ENCODE assay signal across 26 mouse cellular contexts in genomic region chr5:106680636-106681458, GRCm38 (mm10). TPM values are rescaled to one million over a fixed set of nuclear protein-coding genes. Genes with fewer than 3 reads are reported as not detected.
DNase-seq lines count a peak whose midpoint lies in the region; ATAC-seq and TF ChIP-seq lines count a peak whose summit lies in the region.
"Had no signal": no experiment of that assay in that cellular context is flagged by ENCODE, and none has a peak within 500 bp of the region (broad histone marks: within the 10 kb centered on the region; RNA-seq: fewer than 3 reads in every experiment).

No protein-coding gene starts in this region.

- WGBS in liver, embryonic 11.5 days, result 76% methylated on average over 6 of the region's 6 CpGs
- WGBS in liver, embryonic 12.5 days (ENCODE audit: insufficient replicate concordance), result 60% methylated on average over 6 of the region's 6 CpGs

- H3K9me3 ChIP-seq in liver, embryonic 11.5 days (ENCODE audit: control insufficient read depth, low read length), result no peaks in the 10 kb centered on the region
- H3K9me3 ChIP-seq in liver, embryonic 12.5 days (replicated peaks), result no peaks in the 10 kb centered on the region
- no peaks in the 10 kb centered on the region for H3K9me3 ChIP-seq in G1E (replicated peaks)
- H3K9me3 ChIP-seq: embryonic facial prominence, embryonic 15.5 days; heart, embryonic 15.5 days; limb, embryonic 10.5 days; neural tube, embryonic 15.5 days had no signal

- H3K27me3 ChIP-seq in liver, embryonic 11.5 days (replicated peaks; ENCODE audit: control insufficient read depth, insufficient read depth, low read length), result no peaks in the 10 kb centered on the region
- no peaks in the 10 kb centered on the region for H3K27me3 ChIP-seq in liver, embryonic 12.5 days (replicated peaks)
- H3K27me3 ChIP-seq in G1E (ENCODE audit: insufficient read depth, low read length), result no peaks in the 10 kb centered on the region
- H3K27me3 ChIP-seq: embryonic facial prominence, embryonic 15.5 days; heart, embryonic 15.5 days; neural tube, embryonic 15.5 days had no signal

- no peak overlapping the region for H3K4me2 ChIP-seq in liver, embryonic 11.5 days
- H3K4me2 ChIP-seq in liver, embryonic 12.5 days, result no peak overlapping the region
- H3K4me2 ChIP-seq: embryonic facial prominence, embryonic 15.5 days; heart, embryonic 15.5 days; hindbrain, embryonic 14.5 days; neural tube, embryonic 15.5 days had no signal

- intact Hi-C loops in left cerebral cortex, postnatal 36 days (cut with DNase I), result no loop called here

- no peak overlapping the region for H3K4me3 ChIP-seq in liver, embryonic 11.5 days (ENCODE audit: low read depth, low read length)
- H3K4me3 ChIP-seq in liver, embryonic 12.5 days, result no peak overlapping the region
- H3K4me3 ChIP-seq in G1E (ENCODE audit: low read depth, low read length), result no peak overlapping the region
- H3K4me3 ChIP-seq: embryonic facial prominence, embryonic 15.5 days; heart, adult 2 months; heart, embryonic 15.5 days; left cerebral cortex, adult 2 months; limb, embryonic 10.5 days; neural tube, embryonic 15.5 days had no signal

- H3K4me1 ChIP-seq in liver, embryonic 11.5 days (replicated peaks; ENCODE audit: control insufficient read depth, insufficient read depth, low read length), result peaks cover 16% of the 10 kb centered on the region
- H3K4me1 ChIP-seq in liver, embryonic 12.5 days, result peaks cover 42% of the 10 kb centered on the region
- peaks cover 17% of the 10 kb centered on the region; the same call in 1 of the 2 replicates for H3K4me1 ChIP-seq in G1E (ENCODE audit: insufficient read depth, low read depth, low read length)
- H3K4me1 ChIP-seq: embryonic facial prominence, embryonic 15.5 days; limb, embryonic 10.5 days; neural tube, embryonic 15.5 days had no signal

- TF ChIP-seq CTCF in G1E (IDR thresholded peaks at IDR 0.05; ENCODE audit: low read depth, low read length), result no peak

- H3K9ac ChIP-seq in liver, embryonic 11.5 days (ENCODE audit: low read depth, low read length), result no peak overlapping the region
- H3K9ac ChIP-seq in liver, embryonic 12.5 days, result no peak overlapping the region
- H3K9ac ChIP-seq: embryonic facial prominence, embryonic 15.5 days; heart, embryonic 15.5 days; hindbrain, embryonic 14.5 days; neural tube, embryonic 15.5 days had no signal

- no peak overlapping the region for H3K27ac ChIP-seq in liver, embryonic 11.5 days (ENCODE audit: low read depth, low read length)
- no peak overlapping the region for H3K27ac ChIP-seq in liver, embryonic 12.5 days
- H3K27ac ChIP-seq: embryonic facial prominence, embryonic 15.5 days; heart, adult 2 months; heart, embryonic 15.5 days; hindbrain, embryonic 14.5 days; kidney, postnatal 0 days; left cerebral cortex, adult 2 months; limb, embryonic 10.5 days; neural tube, embryonic 15.5 days had no signal

- DNase-seq in liver, embryonic 11.5 days (ENCODE audit: low spot score), result no peak
- DNase-seq in G1E (ENCODE audit: low spot score), result no peak
- DNase-seq in thymus, postnatal 10 days (ENCODE audit: low spot score in 2 of 2), result no peak
- DNase-seq in left cerebral cortex, postnatal 36 days (ENCODE audit: low spot score in 2 of 2), result no peak
- no peak for DNase-seq in layer of hippocampus, adult 11-12 months (ENCODE audit: low spot score)
- DNase-seq: B cell, adult 2 months; cerebellum, adult 11-12 months; cerebellum, postnatal 25 days; gastrocnemius, postnatal 14 days; heart, adult 2 months; heart, postnatal 4 days; kidney, adult 2 months; lung, adult 2 months; lung, postnatal 14 days had no signal

- ATAC-seq in liver, embryonic 11.5 days (replicated peaks; ENCODE audit: low FRiP score), result peak; percentile 46; the same call in 1 of the 2 replicates
- ATAC-seq in liver, embryonic 12.5 days, result no peak
- peak; percentile 17 for ATAC-seq in G1E (ENCODE audit: extremely low read depth, insufficient number of reproducible peaks, low FRiP score, poor library complexity, severe bottlenecking)
- peak; percentile 65 for ATAC-seq in granulocyte monocyte progenitor cell, adult 5-6 weeks (replicated peaks; ENCODE audit: poor library complexity, severe bottlenecking)
- ATAC-seq: forebrain, embryonic 16.5 days; inflammation-experienced regulatory T-cells, adult 6 months; midbrain, embryonic 16.5 days had no signal

- H3K36me3 ChIP-seq in liver, embryonic 11.5 days (ENCODE audit: control insufficient read depth, insufficient read depth, low read length), result peaks cover 6% of the 10 kb centered on the region; the same call in 1 of the 2 replicates
- H3K36me3 ChIP-seq in liver, embryonic 12.5 days, result peaks cover 12% of the 10 kb centered on the region
- peaks cover 53% of the 10 kb centered on the region for H3K36me3 ChIP-seq in G1E (replicated peaks)
- H3K36me3 ChIP-seq: heart, embryonic 15.5 days; neural tube, embryonic 15.5 days had no signal

RNA-seq across cellular contexts. Expression of gene Zfp644, which starts 16.2 kb away (rescaled TPM):
- 36.6 and 44.4 TPM in 2 replicates for polyA plus RNA-seq in liver, embryonic 11.5 days (2014; fragmentation: Nextera tagmentation; extraction: Ambion mirVana)
- 23.2 and 26.3 TPM in 2 replicates for polyA plus RNA-seq in liver, embryonic 12.5 days (2016; fragmentation: Nextera tagmentation; extraction: Ambion mirVana)
- total RNA-seq in G1E (2014; fragmentation: Nextera tagmentation) (97.8 and 114 TPM in 2 replicates), G1E (2017) (75.4 and 83.8 TPM in 2 replicates)
- polyA plus RNA-seq in G1E (2012), result 13.1 and 13.9 TPM in 2 replicates
- total RNA-seq in granulocyte monocyte progenitor cell, adult 5-6 weeks (2014; fragmentation: Nextera tagmentation), result 70.3 and 74.0 TPM in 2 replicates
- total RNA-seq in granulocyte monocyte progenitor cell, adult 5-6 weeks (2017), result 61.9 and 63.9 TPM in 2 replicates
- total RNA-seq in left cerebral cortex, postnatal 36 days (2021), result 100 to 1,000 TPM; 102 to 116 TPM
